Mouse (Mus musculus): ENCODE results near the gene Aspg. TPM values are rescaled to one million over a fixed set of nuclear protein-coding genes. Genes with fewer than 3 reads are reported as not detected.

Aspg gene
- polyA plus RNA-seq, 1 experiment from 2014 or later, result 0.15 TPM

- no peaks in the 10 kb centered on the region for H3K36me3 ChIP-seq (ENCODE audit: control insufficient read depth, insufficient read depth, low read length)
- ATAC-seq (ENCODE audit: insufficient number of reproducible peaks, insufficient read depth, low FRiP score, low read depth), result no peak
- H3K9ac ChIP-seq (ENCODE audit: low read length), result no peak overlapping the region
- no peaks in the 10 kb centered on the region for H3K9me3 ChIP-seq (ENCODE audit: control insufficient read depth, low read length)
- peak overlapping the region; percentile 89 for H3K4me2 ChIP-seq (ENCODE audit: low read length)
- 4% methylated on average over 14 of the region's 14 CpGs for WGBS
- H3K27ac ChIP-seq (replicated peaks in 1 of 2; ENCODE audit: control insufficient read depth in 1 of 2, insufficient read depth in 1 of 2, low read depth in 2 of 2, low read length in 2 of 2), result no peak overlapping the region
- H3K4me3 ChIP-seq (ENCODE audit: control insufficient read depth in 1 of 2, insufficient read depth in 1 of 2, low read depth in 1 of 2, low read length in 2 of 2), result peak overlapping the region in 1 of 2 experiments; percentile 42; a peak in 3 of 4 replicates
- peaks cover 69% of the 10 kb centered on the region for H3K27me3 ChIP-seq (ENCODE audit: control insufficient read depth, insufficient read depth, low read length)
- H3K4me1 ChIP-seq (ENCODE audit: control insufficient read depth in 2 of 2, insufficient read depth in 2 of 2, low read length in 2 of 2), result peaks cover 9 to 30% of the 10 kb centered on the region in 2 experiments; a peak in 3 of 4 replicates
Observed at GRCm38 (mm10) chr12:112143116-112143832, 36.8 kb downstream of the Aspg start.

- Histone ChIP-seq H3K9me3 (ENCODE audit: control insufficient read depth, low read length) (no peaks in the 10 kb centered on the region), H3K27me3 (ENCODE audit: control insufficient read depth, insufficient read depth, low read length) (peaks cover 69% of the 10 kb centered on the region), H3K9ac (ENCODE audit: low read length) (no peak overlapping the region; the same call in 1 of the 2 replicates), H3K27ac (replicated peaks in 1 of 2; ENCODE audit: control insufficient read depth in 1 of 2, insufficient read depth in 1 of 2, low read depth in 2 of 2, low read length in 2 of 2) (no peak overlapping the region), H3K4me2 (ENCODE audit: low read length) (peak overlapping the region; percentile 89), H3K36me3 (ENCODE audit: control insufficient read depth, insufficient read depth, low read length) (no peaks in the 10 kb centered on the region), H3K4me1 (ENCODE audit: control insufficient read depth in 2 of 2, insufficient read depth in 2 of 2, low read length in 2 of 2) (peaks cover 9 to 30% of the 10 kb centered on the region in 2 experiments; a peak in 3 of 4 replicates), H3K4me3 (ENCODE audit: control insufficient read depth in 1 of 2, insufficient read depth in 1 of 2, low read depth in 1 of 2, low read length in 2 of 2) (peak overlapping the region; percentile 29 to 42; a peak in 3 of 4 replicates)
- 1% methylated on average over 29 of the region's 52 CpGs for WGBS
- ATAC-seq (ENCODE audit: insufficient number of reproducible peaks, insufficient read depth, low FRiP score, low read depth), result no peak
Observed at GRCm38 (mm10) chr12:112143833-112144201, 37.3 kb downstream of the Aspg start.

- Histone ChIP-seq H3K4me1 (ENCODE audit: control insufficient read depth in 2 of 2, insufficient read depth in 2 of 2, low read length in 2 of 2) (peaks cover 9 to 30% of the 10 kb centered on the region in 2 experiments; a peak in 3 of 4 replicates), H3K9ac (ENCODE audit: low read length) (peak overlapping the region; percentile 8; the same call in 1 of the 2 replicates), H3K9me3 (ENCODE audit: control insufficient read depth, low read length) (no peaks in the 10 kb centered on the region), H3K4me2 (ENCODE audit: low read length) (peak overlapping the region; percentile 89), H3K36me3 (ENCODE audit: control insufficient read depth, insufficient read depth, low read length) (no peaks in the 10 kb centered on the region), H3K27me3 (ENCODE audit: control insufficient read depth, insufficient read depth, low read length) (peaks cover 69% of the 10 kb centered on the region), H3K27ac (replicated peaks in 1 of 2; ENCODE audit: control insufficient read depth in 1 of 2, insufficient read depth in 1 of 2, low read depth in 2 of 2, low read length in 2 of 2) (no peak overlapping the region), H3K4me3 (ENCODE audit: control insufficient read depth in 1 of 2, insufficient read depth in 1 of 2, low read depth in 1 of 2, low read length in 2 of 2) (peak overlapping the region; percentile 29 to 42; a peak in 3 of 4 replicates)
- no peak for ATAC-seq (ENCODE audit: insufficient number of reproducible peaks, insufficient read depth, low FRiP score, low read depth)
- under 1% methylated on average over 46 of the region's 46 CpGs for WGBS
Observed at GRCm38 (mm10) chr12:112144377-112145115, 38.1 kb downstream of the Aspg start.

- Histone ChIP-seq H3K9ac (ENCODE audit: low read length) (peak overlapping the region; percentile 76; the same call in 1 of the 2 replicates), H3K4me3 (ENCODE audit: control insufficient read depth in 1 of 2, insufficient read depth in 1 of 2, low read depth in 1 of 2, low read length in 2 of 2) (peak overlapping the region; percentile 43 to 56), H3K27ac (replicated peaks in 1 of 2; ENCODE audit: control insufficient read depth in 1 of 2, insufficient read depth in 1 of 2, low read depth in 2 of 2, low read length in 2 of 2) (0 out of 4 replicates have a peak overlapping the region, but pooled peaks of 1 of the 2 experiments have one; percentile 9), H3K4me1 (ENCODE audit: control insufficient read depth in 2 of 2, insufficient read depth in 2 of 2, low read length in 2 of 2) (peaks cover 14 to 33% of the 10 kb centered on the region in 2 experiments; a peak in 3 of 4 replicates), H3K36me3 (ENCODE audit: control insufficient read depth, insufficient read depth, low read length) (no peaks in the 10 kb centered on the region), H3K27me3 (ENCODE audit: control insufficient read depth, insufficient read depth, low read length) (peaks cover 69% of the 10 kb centered on the region), H3K9me3 (ENCODE audit: control insufficient read depth, low read length) (no peaks in the 10 kb centered on the region), H3K4me2 (ENCODE audit: low read length) (peak overlapping the region; percentile 89)
- peak; percentile 31 for ATAC-seq (ENCODE audit: insufficient number of reproducible peaks, insufficient read depth, low FRiP score, low read depth)
- WGBS, result under 1% methylated on average over 37 of the region's 37 CpGs
Observed at GRCm38 (mm10) chr12:112145211-112145874, 38.9 kb downstream of the Aspg start.

GRCm38 (mm10) chr12:112145875-112146651 is 39.6 kb downstream of the Aspg start, which contains the start of gene Kif26a:
Kif26a (plus strand) TSS chr12:112146208.
- Histone ChIP-seq H3K4me1 (ENCODE audit: control insufficient read depth in 2 of 2, insufficient read depth in 2 of 2, low read length in 2 of 2) (peaks cover 14 to 33% of the 10 kb centered on the region in 2 experiments; a peak in 3 of 4 replicates), H3K27me3 (ENCODE audit: control insufficient read depth, insufficient read depth, low read length) (peaks cover 63% of the 10 kb centered on the region)
- WGBS, result under 1% methylated on average over 63 of the region's 68 CpGs

GRCm38 (mm10) chr12:112147365-112147764 is 40.9 kb downstream of the Aspg start:
- H3K27me3 ChIP-seq (ENCODE audit: control insufficient read depth, insufficient read depth, low read length), result peaks cover 50% of the 10 kb centered on the region
- H3K36me3 ChIP-seq (ENCODE audit: control insufficient read depth, insufficient read depth, low read length), result no peaks in the 10 kb centered on the region
- no peak for ATAC-seq (ENCODE audit: insufficient number of reproducible peaks, insufficient read depth, low FRiP score, low read depth)
- H3K9me3 ChIP-seq (ENCODE audit: control insufficient read depth, low read length), result no peaks in the 10 kb centered on the region
- peak overlapping the region; percentile 89 for H3K4me2 ChIP-seq (ENCODE audit: low read length)
- H3K9ac ChIP-seq (ENCODE audit: low read length), result peak overlapping the region; percentile 76
- no peak overlapping the region for H3K27ac ChIP-seq (replicated peaks in 1 of 2; ENCODE audit: control insufficient read depth in 1 of 2, insufficient read depth in 1 of 2, low read depth in 2 of 2, low read length in 2 of 2)
- peak overlapping the region; percentile 56 to 57 for H3K4me3 ChIP-seq (ENCODE audit: control insufficient read depth in 1 of 2, insufficient read depth in 1 of 2, low read depth in 1 of 2, low read length in 2 of 2)
- WGBS, result 43% methylated on average over 5 of the region's 5 CpGs
- H3K4me1 ChIP-seq (ENCODE audit: control insufficient read depth in 2 of 2, insufficient read depth in 2 of 2, low read length in 2 of 2), result peaks cover 18 to 41% of the 10 kb centered on the region in 2 experiments; a peak in 3 of 4 replicates

More at GRCm38 (mm10) chr12:112145875-112146651, 39.6 kb downstream of the Aspg start, which contains the start of gene Kif26a:
- peak within 1 kb of the TSS; percentile 56 to 57 for H3K4me3 ChIP-seq (ENCODE audit: control insufficient read depth in 1 of 2, insufficient read depth in 1 of 2, low read depth in 1 of 2, low read length in 2 of 2)
- H3K9ac ChIP-seq (ENCODE audit: low read length), result peak within 1 kb of the TSS; percentile 76
- H3K4me2 ChIP-seq (ENCODE audit: low read length), result peak within 1 kb of the TSS; percentile 89
- H3K9me3 ChIP-seq (ENCODE audit: control insufficient read depth, low read length), result no peaks in the 10 kb centered on the region
- peak; percentile 58 for ATAC-seq (ENCODE audit: insufficient number of reproducible peaks, insufficient read depth, low FRiP score, low read depth)
- peak within 1 kb of the TSS in 1 of 2 experiments; percentile 68; a peak in 3 of 4 replicates for H3K27ac ChIP-seq (replicated peaks in 1 of 2; ENCODE audit: control insufficient read depth in 1 of 2, insufficient read depth in 1 of 2, low read depth in 2 of 2, low read length in 2 of 2)
- H3K36me3 ChIP-seq (ENCODE audit: control insufficient read depth, insufficient read depth, low read length), result no peaks in the 10 kb centered on the region

Data from heart, embryonic 14.5 days (tissue).